Mouse (Mus musculus) E14TG2a.4 (cell line): ENCODE data around the gene Madd.

ENCODE experiments used
- CTCF ChIP-seq: conservative IDR thresholded peaks from 2 replicates; pipeline ENCODE4 v1.5.1; 2014; ENCODE audit warnings: low read length
- NANOG ChIP-seq: IDR thresholded peaks from 2 replicates; pipeline ENCODE4 v1.6.1; 2014; ENCODE audit warnings: borderline replicate concordance, low read length, mixed read lengths
- POU5F1 ChIP-seq: IDR thresholded peaks from 2 replicates; pipeline ENCODE4 v1.6.1; 2014; ENCODE audit warnings: low read length, borderline replicate concordance

- no peak for TF ChIP-seq CTCF
- no peak for TF ChIP-seq POU5F1
- TF ChIP-seq NANOG, result no peak
Measured at GRCm38 (mm10) chr2:91087453-91087852, 96.2 kb downstream of the Madd start.
